Mouse (Mus musculus): Measurements from ENCODE around the gene Myoz1. TPM values are rescaled to one million over a fixed set of nuclear protein-coding genes. Genes with fewer than 3 reads are reported as not detected.

Myoz1 gene
- polyA plus RNA-seq, 1 experiment from 2014 or later, result 23.6 TPM

GRCm38 (mm10) chr14:20607396-20608126 is 48.8 kb downstream of the Myoz1 start:
- 79% methylated on average over 9 of the region's 9 CpGs for WGBS (ENCODE audit: insufficient replicate concordance)
- Histone ChIP-seq H3K4me2 (no peak overlapping the region), H3K27ac (ENCODE audit: low read depth, low read length) (no peak overlapping the region)

GRCm38 (mm10) chr14:20601287-20601686 is 55.1 kb downstream of the Myoz1 start:
- Histone ChIP-seq H3K4me2 (no peak overlapping the region), H3K9ac (ENCODE audit: low read depth, low read length) (no peak overlapping the region), H3K27ac (ENCODE audit: low read depth, low read length) (no peak overlapping the region), H3K9me3 (replicated peaks; ENCODE audit: control insufficient read depth, low read length) (no peaks in the 10 kb centered on the region), H3K36me3 (ENCODE audit: control insufficient read depth, insufficient read depth, low read length) (no peaks in the 10 kb centered on the region), H3K4me3 (ENCODE audit: low read depth, low read length) (no peak overlapping the region), H3K4me1 (ENCODE audit: control insufficient read depth, insufficient read depth, low read length) (peaks cover 6% of the 10 kb centered on the region; the same call in 1 of the 2 replicates), H3K27me3 (ENCODE audit: control insufficient read depth, insufficient read depth, low read length) (no peaks in the 10 kb centered on the region)
- no peak for ATAC-seq (replicated peaks; ENCODE audit: insufficient number of reproducible peaks, low FRiP score, low TSS enrichment)
- 92% methylated on average over 1 of the region's 1 CpGs for WGBS (ENCODE audit: insufficient replicate concordance)

More at GRCm38 (mm10) chr14:20607396-20608126, 48.8 kb downstream of the Myoz1 start:
- 0 out of 2 replicates have a peak, but pooled peaks cover 2% of the 10 kb centered on the region for H3K4me1 ChIP-seq (ENCODE audit: control insufficient read depth, insufficient read depth, low read length)
- H3K27me3 ChIP-seq (ENCODE audit: control insufficient read depth, insufficient read depth, low read length), result no peaks in the 10 kb centered on the region
- H3K9me3 ChIP-seq (replicated peaks; ENCODE audit: control insufficient read depth, low read length), result no peaks in the 10 kb centered on the region
- no peak for ATAC-seq (replicated peaks; ENCODE audit: insufficient number of reproducible peaks, low FRiP score, low TSS enrichment)
- no peaks in the 10 kb centered on the region for H3K36me3 ChIP-seq (ENCODE audit: control insufficient read depth, insufficient read depth, low read length)
- H3K9ac ChIP-seq (ENCODE audit: low read depth, low read length), result no peak overlapping the region
- no peak overlapping the region for H3K4me3 ChIP-seq (ENCODE audit: low read depth, low read length)

GRCm38 (mm10) chr14:20600203-20600602 is 56.1 kb downstream of the Myoz1 start:
- Histone ChIP-seq H3K4me3 (ENCODE audit: low read depth, low read length) (no peak overlapping the region), H3K4me1 (ENCODE audit: control insufficient read depth, insufficient read depth, low read length) (peaks cover 12% of the 10 kb centered on the region), H3K4me2 (no peak overlapping the region), H3K9me3 (replicated peaks; ENCODE audit: control insufficient read depth, low read length) (no peaks in the 10 kb centered on the region), H3K9ac (ENCODE audit: low read depth, low read length) (no peak overlapping the region), H3K27ac (ENCODE audit: low read depth, low read length) (0 out of 2 replicates have a peak overlapping the region, but pooled peaks have one; percentile 4), H3K36me3 (ENCODE audit: control insufficient read depth, insufficient read depth, low read length) (no peaks in the 10 kb centered on the region), H3K27me3 (ENCODE audit: control insufficient read depth, insufficient read depth, low read length) (no peaks in the 10 kb centered on the region)
- WGBS (ENCODE audit: insufficient replicate concordance), result 43% methylated on average over 2 of the region's 2 CpGs
- no peak for ATAC-seq (replicated peaks; ENCODE audit: insufficient number of reproducible peaks, low FRiP score, low TSS enrichment)

- peak overlapping the region; percentile 31 for H3K4me2 ChIP-seq
- WGBS (ENCODE audit: insufficient replicate concordance), result 21% methylated on average over 2 of the region's 2 CpGs
- no peak overlapping the region for H3K27ac ChIP-seq (ENCODE audit: low read depth, low read length)
Measured at GRCm38 (mm10) chr14:20599542-20599941, 56.8 kb downstream of the Myoz1 start.

More at GRCm38 (mm10) chr14:20599542-20599941, 56.8 kb downstream of the Myoz1 start:
- ATAC-seq (replicated peaks; ENCODE audit: insufficient number of reproducible peaks, low FRiP score, low TSS enrichment), result 0 out of 2 replicates have a peak, but pooled peaks have one; percentile 57
- no peaks in the 10 kb centered on the region for H3K9me3 ChIP-seq (replicated peaks; ENCODE audit: control insufficient read depth, low read length)
- H3K4me1 ChIP-seq (ENCODE audit: control insufficient read depth, insufficient read depth, low read length), result peaks cover 12% of the 10 kb centered on the region
- no peaks in the 10 kb centered on the region for H3K27me3 ChIP-seq (ENCODE audit: control insufficient read depth, insufficient read depth, low read length)
- no peak overlapping the region for H3K9ac ChIP-seq (ENCODE audit: low read depth, low read length)
- H3K4me3 ChIP-seq (ENCODE audit: low read depth, low read length), result no peak overlapping the region
- no peaks in the 10 kb centered on the region for H3K36me3 ChIP-seq (ENCODE audit: control insufficient read depth, insufficient read depth, low read length)

Small RNA genes within 50 kb of the gene (microRNA-seq; reads per million reads assigned to microRNA genes)
- 1.1 reads per million, percentile 15 among the genes with 10 or more reads in this experiment for gene Mir6946 (ENCODE audit: borderline number of aligned reads)

Other genes starting within 250 kb of the Myoz1 start
- gene Cfap70, start 204.3 kb downstream of the Myoz1 start, polyA plus RNA-seq (2014; fragmentation: Nextera tagmentation; extraction: Ambion mirVana), result 0.21 TPM in 1 of 2 replicates, not detected in the other
- gene Anxa7, start 176.4 kb downstream of the Myoz1 start, polyA plus RNA-seq (2014; fragmentation: Nextera tagmentation; extraction: Ambion mirVana), result 38.1 and 42.5 TPM in 2 replicates
- 0.62 and 1.1 TPM in 2 replicates for gene Mss51, start 159.6 kb downstream of the Myoz1 start, polyA plus RNA-seq (2014; fragmentation: Nextera tagmentation; extraction: Ambion mirVana)
- gene Ppp3cb, start 110.0 kb downstream of the Myoz1 start, polyA plus RNA-seq (2014; fragmentation: Nextera tagmentation; extraction: Ambion mirVana), result 43.1 and 46.8 TPM in 2 replicates
- 5.4 and 7.2 TPM in 2 replicates for gene Usp54, start 15.5 kb downstream of the Myoz1 start, polyA plus RNA-seq (2014; fragmentation: Nextera tagmentation; extraction: Ambion mirVana)
- 106 and 127 TPM in 2 replicates for gene Synpo2l, start 11.8 kb upstream of the Myoz1 start, polyA plus RNA-seq (2014; fragmentation: Nextera tagmentation; extraction: Ambion mirVana)
- gene Sec24c, start 17.8 kb upstream of the Myoz1 start, polyA plus RNA-seq (2014; fragmentation: Nextera tagmentation; extraction: Ambion mirVana), result 78.1 and 84.6 TPM in 2 replicates
- 13.4 and 18.8 TPM in 2 replicates for gene Fut11, start 38.4 kb upstream of the Myoz1 start, polyA plus RNA-seq (2014; fragmentation: Nextera tagmentation; extraction: Ambion mirVana)
- gene Chchd1, start 46.5 kb upstream of the Myoz1 start, polyA plus RNA-seq (2014; fragmentation: Nextera tagmentation; extraction: Ambion mirVana), result 221 and 230 TPM in 2 replicates
- 23.4 and 24.1 TPM in 2 replicates for gene Zswim8, start 51.0 kb upstream of the Myoz1 start, polyA plus RNA-seq (2014; fragmentation: Nextera tagmentation; extraction: Ambion mirVana)
- gene Ndst2, start 78.0 kb upstream of the Myoz1 start, polyA plus RNA-seq (2014; fragmentation: Nextera tagmentation; extraction: Ambion mirVana), result 18.7 and 19.1 TPM in 2 replicates
- 61.8 and 65.6 TPM in 2 replicates for gene Camk2g, start 137.5 kb upstream of the Myoz1 start, polyA plus RNA-seq (2014; fragmentation: Nextera tagmentation; extraction: Ambion mirVana)
- 0.37 and 0.66 TPM in 2 replicates for gene Plau, start 180.1 kb upstream of the Myoz1 start, polyA plus RNA-seq (2014; fragmentation: Nextera tagmentation; extraction: Ambion mirVana)